Mouse (Mus musculus) MEL (cell line): Measurements from ENCODE around the gene Kif26b. TPM values are rescaled to one million over a fixed set of nuclear protein-coding genes. Genes with fewer than 3 reads are reported as not detected.

Experiments
- DNase-seq: peaks from one replicate; pipeline ENCODE4 v3.0.0; 2011; ENCODE audit warnings: low read depth, low spot score
- H3K27ac ChIP-seq: 2 replicates; pipeline ENCODE4 v1.5.1; 2012; ENCODE audit warnings: low read depth, mild to moderate bottlenecking, control low read depth, low read length, moderate library complexity; ENCODE audit not compliant: control insufficient read depth
- H3K27me3 ChIP-seq, 2 experiments: fragments of 150-350 bp in 1 of 2; sonication (generic) in 1 of 2; 2 replicates each; pipeline ENCODE4 v1.6.1; 2012; ENCODE audit warnings: low read length in 2 of 2, mild to moderate bottlenecking in 2 of 2, improper control_type of control experiment in 1 of 2, moderate library complexity in 1 of 2; ENCODE audit not compliant: insufficient read depth in 2 of 2, control insufficient read depth in 1 of 2
- H3K36me3 ChIP-seq, 2 experiments: 2 replicates each; pipeline ENCODE4 v1.6.1; 2012 to 2014; ENCODE audit warnings: low read length in 2 of 2, improper control_type of control experiment in 1 of 2, inconsistent platforms in 1 of 2, mild to moderate bottlenecking in 1 of 2; ENCODE audit not compliant: insufficient read depth in 2 of 2, control insufficient read depth in 1 of 2
- H3K4me1 ChIP-seq, 2 experiments: fragments of 150-350 bp in 1 of 2; sonication (generic) in 1 of 2; 2 replicates each; pipeline ENCODE4 v1.6.1; 2012; ENCODE audit warnings: low read length in 2 of 2, improper control_type of control experiment in 1 of 2, mild to moderate bottlenecking in 1 of 2; ENCODE audit not compliant: insufficient read depth in 2 of 2, control insufficient read depth in 1 of 2
- H3K4me3 ChIP-seq, 2 experiments: fragments of 150-350 bp in 1 of 2; sonication (generic) in 1 of 2; 2 replicates each; pipeline ENCODE4 v1.5.1; 2012; ENCODE audit warnings: low read depth in 2 of 2, low read length in 2 of 2, mild to moderate bottlenecking in 2 of 2, moderate library complexity in 2 of 2, control low read depth in 1 of 2, improper control_type of control experiment in 1 of 2; ENCODE audit not compliant: control insufficient read depth in 1 of 2, insufficient read depth in 1 of 2
- H3K79me2 ChIP-seq: 2 replicates; pipeline ENCODE4 v1.6.1; 2012; ENCODE audit warnings: mild to moderate bottlenecking, low read length, moderate library complexity; ENCODE audit not compliant: control insufficient read depth, poor library complexity, insufficient read depth
- H3K9ac ChIP-seq: 2 replicates; pipeline ENCODE4 v1.6.1; 2012; ENCODE audit warnings: low read depth, mild to moderate bottlenecking, control low read depth, low read length, moderate library complexity; ENCODE audit not compliant: control insufficient read depth, poor library complexity, severe bottlenecking
- H3K9me3 ChIP-seq: fragments of 150-350 bp; sonication (generic); replicated peaks from 2 replicates; pipeline ENCODE4 v1.6.1; 2012; ENCODE audit warnings: mild to moderate bottlenecking, low read length, improper control_type of control experiment, moderate library complexity; ENCODE audit not compliant: insufficient read depth
- E2F4 ChIP-seq: IDR thresholded peaks from 2 replicates; pipeline ENCODE4 v1.6.1; 2011; ENCODE audit warnings: low read depth, low read length, improper control_type of control experiment, borderline replicate concordance
- HCFC1 ChIP-seq: IDR thresholded peaks from 2 replicates; pipeline ENCODE4 v1.6.1; 2012; ENCODE audit warnings: low read depth, mild to moderate bottlenecking, inconsistent platforms, low read length, improper control_type of control experiment, moderate library complexity
- MAX ChIP-seq: IDR thresholded peaks from 2 replicates; pipeline ENCODE4 v1.6.1; 2011; ENCODE audit warnings: low read length, improper control_type of control experiment
- NELFE ChIP-seq: IDR thresholded peaks from 2 replicates; pipeline ENCODE4 v1.6.1; 2011; ENCODE audit warnings: low read depth, low read length, improper control_type of control experiment
- NRF1 ChIP-seq: IDR thresholded peaks from 2 replicates; pipeline ENCODE4 v1.6.1; 2014; ENCODE audit warnings: low read depth, mild to moderate bottlenecking, inconsistent platforms, low read length, improper control_type of control experiment, moderate library complexity; ENCODE audit not compliant: poor library complexity, insufficient read depth, severe bottlenecking
- SMC3 ChIP-seq: IDR thresholded peaks from 2 replicates; pipeline ENCODE4 v1.6.1; 2011; ENCODE audit warnings: low read depth, low read length, improper control_type of control experiment
- polyA plus RNA-seq, 2 experiments: library from polyadenylated mRNA; stranded (reverse) in 1 of 2; unstranded in 1 of 2; fragments of >175 nt in 1 of 2; fragments of >200 nt in 1 of 2; gene quantifications; 2 replicates each; pipeline versions ENCODE4 v1.2.1 to v1.2.4; 2012; ENCODE audit warnings: low replicate concordance in 2 of 2, low read depth in 1 of 2; ENCODE audit not compliant: insufficient read length in 2 of 2, insufficient read depth in 1 of 2, missing spikeins in 1 of 2
- total RNA-seq: library from RNA; depleted of rRNA; stranded (reverse); fragments of 300-350 nt; gene quantifications from 2 replicates; pipeline ENCODE4 v1.2.3, GENCODE M21; 2012

Kif26b gene
- total and polyA plus RNA-seq, 3 experiments: 0.08 to 0.50 TPM; not detected in 1

DNA sequence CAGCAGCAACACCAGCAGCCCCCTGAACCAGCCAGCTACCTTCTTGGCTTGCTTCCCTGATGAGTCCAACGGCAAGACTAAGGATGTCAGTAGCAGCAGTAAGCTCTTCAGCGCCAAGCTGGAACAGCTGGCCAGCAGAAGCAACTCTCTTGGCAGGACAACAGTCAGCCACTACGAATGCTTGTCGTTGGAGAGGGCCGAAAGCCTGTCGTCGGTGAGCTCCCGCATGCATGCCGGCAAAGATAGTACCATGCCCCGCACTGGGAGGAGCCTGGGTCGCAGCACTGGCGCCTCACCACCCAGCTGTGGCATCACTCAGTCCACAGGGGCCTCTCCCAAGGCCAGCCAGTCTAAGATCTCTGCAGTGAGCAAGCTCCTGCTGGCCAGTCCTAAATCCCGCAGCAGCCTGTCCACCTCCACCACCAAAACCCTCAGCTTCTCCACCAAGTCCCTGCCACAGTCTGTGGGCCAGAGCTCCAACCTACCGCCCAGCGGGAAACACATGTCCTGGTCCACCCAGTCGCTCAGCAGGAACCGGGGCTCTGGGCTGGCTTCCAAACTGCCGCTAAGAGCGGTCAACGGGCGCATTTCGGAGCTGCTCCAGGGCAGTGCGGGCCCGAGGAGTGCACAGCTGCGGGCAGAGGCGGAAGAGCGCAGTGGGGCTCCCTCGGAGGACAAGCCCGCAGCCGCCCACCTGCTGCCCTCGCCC lies 388.4 kb downstream of the Kif26b start:
- no peak overlapping the region for H3K9ac ChIP-seq
- H3K36me3 ChIP-seq: peaks cover 0 to 9% of the 10 kb centered on the region in 2 experiments; a peak in 2 of 4 replicates
- H3K27ac ChIP-seq: no peak overlapping the region
- peaks cover 0 to 13% of the 10 kb centered on the region in 2 experiments; a peak in 2 of 4 replicates for H3K4me1 ChIP-seq
- DNase-seq: no peak
- H3K79me2 ChIP-seq: no peaks in the 10 kb centered on the region
- H3K27me3 ChIP-seq: no peaks in the 10 kb centered on the region
- no peaks in the 10 kb centered on the region for H3K9me3 ChIP-seq
- H3K4me3 ChIP-seq: no peak overlapping the region
- TF ChIP-seq HCFC1 (no peak), MAX (no peak)

DNA sequence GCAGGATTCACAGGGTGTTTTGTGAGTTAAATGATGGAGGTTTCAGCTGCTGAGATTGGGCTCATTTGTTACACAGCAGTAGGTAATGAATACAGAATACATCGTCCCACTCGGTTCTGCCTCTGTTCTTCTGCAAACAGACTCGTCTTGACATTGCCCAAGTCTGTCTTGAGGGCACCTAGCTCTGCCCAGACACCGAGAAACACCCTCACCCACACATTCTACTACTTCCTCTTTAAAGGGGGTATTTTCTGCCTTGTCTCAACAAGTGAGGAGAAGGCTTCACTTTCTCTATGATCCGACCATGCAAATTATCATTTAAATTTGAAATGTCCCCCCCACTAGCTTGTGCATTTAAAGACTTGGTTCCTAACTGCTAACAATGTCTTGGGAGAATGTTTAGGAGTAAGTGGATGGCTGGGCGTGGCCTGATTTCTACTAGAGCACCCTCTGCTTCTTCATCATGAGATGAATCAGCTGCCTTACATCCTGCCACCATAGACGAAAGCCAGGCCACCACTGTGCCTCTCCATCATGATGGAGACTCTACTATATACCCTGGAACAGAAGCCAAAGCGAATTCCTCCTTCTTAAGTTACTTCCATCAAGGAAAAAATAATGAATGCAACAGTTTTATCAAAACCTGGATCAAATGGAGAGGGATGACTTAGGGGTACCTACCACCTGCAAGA lies 395.7 kb downstream of the Kif26b start:
- no peaks in the 10 kb centered on the region for H3K36me3 ChIP-seq
- no peak overlapping the region for H3K9ac ChIP-seq
- H3K27ac ChIP-seq: no peak overlapping the region
- no peaks in the 10 kb centered on the region for H3K27me3 ChIP-seq
- H3K9me3 ChIP-seq: no peaks in the 10 kb centered on the region
- H3K4me1 ChIP-seq: no peaks in the 10 kb centered on the region
- no peak overlapping the region for H3K4me3 ChIP-seq
- H3K79me2 ChIP-seq: no peaks in the 10 kb centered on the region
- peak; percentile 23 for DNase-seq
- TF ChIP-seq E2F4: no peak
- TF ChIP-seq NELFE: no peak

DNA sequence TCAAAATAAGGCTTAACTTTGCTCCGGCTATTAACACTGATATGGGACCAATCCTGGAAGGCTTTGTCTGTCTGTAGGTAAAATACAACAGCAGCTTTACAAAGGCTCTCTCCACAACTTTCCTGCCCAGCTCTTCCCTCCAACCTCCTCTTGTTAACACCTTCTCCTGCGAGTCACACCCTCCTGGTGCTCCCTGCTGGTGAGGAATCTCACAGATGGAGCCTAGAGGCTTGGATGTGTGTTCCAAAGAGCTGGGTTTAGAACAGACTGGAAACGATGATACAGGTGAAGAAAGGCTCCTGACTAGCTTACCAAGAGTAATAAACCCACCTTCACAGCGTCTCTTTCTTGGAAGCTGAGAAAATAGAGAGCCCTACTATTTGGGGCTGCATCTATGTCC lies 400.6 kb downstream of the Kif26b start:
- TF ChIP-seq SMC3 (0 out of 2 replicates have a peak, but pooled peaks have one; percentile 3), NRF1 (no peak)

More for the DNA sequence above, 400.6 kb downstream of the Kif26b start:
- no peaks in the 10 kb centered on the region for H3K36me3 ChIP-seq
- no peak overlapping the region for H3K9ac ChIP-seq
- no peak overlapping the region for H3K27ac ChIP-seq
- H3K4me1 ChIP-seq: no peaks in the 10 kb centered on the region
- no peaks in the 10 kb centered on the region for H3K9me3 ChIP-seq
- H3K27me3 ChIP-seq: no peaks in the 10 kb centered on the region
- no peaks in the 10 kb centered on the region for H3K79me2 ChIP-seq
- no peak for DNase-seq
- no peak overlapping the region for H3K4me3 ChIP-seq
